21 mouse cellular contexts compared by ENCODE assay signal in the genomic region with DNA sequence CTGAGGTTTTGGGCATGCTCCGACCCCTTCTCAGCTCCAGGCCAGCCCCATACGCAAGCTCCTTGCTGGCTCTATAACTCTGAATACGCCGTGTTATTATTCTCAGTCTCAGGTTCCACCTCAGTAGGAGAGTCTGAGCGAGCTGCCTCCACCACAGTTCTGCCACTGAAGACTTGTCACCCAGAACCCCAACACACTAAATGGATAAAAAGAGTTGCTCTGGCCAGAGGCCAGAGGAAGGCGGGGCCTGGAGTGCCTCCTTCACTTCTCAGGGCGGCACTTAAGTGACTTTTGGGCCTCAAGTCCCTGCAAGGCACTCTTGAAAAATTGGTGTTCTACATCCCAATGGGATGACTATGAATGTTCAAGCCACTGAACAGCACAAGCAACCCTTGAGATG.
"Had no signal": no experiment of that assay in that cellular context is flagged by ENCODE, and none has a peak within 500 bp of the region (broad histone marks: within the 10 kb centered on the region; RNA-seq: fewer than 3 reads in every experiment).

No protein-coding gene starts in this region.

- H3K9me3 ChIP-seq: intestine, embryonic 15.5 days; kidney, embryonic 15.5 days; limb, embryonic 12.5 days; limb, embryonic 15.5 days; megakaryocyte, embryonic 14.5 days; neural tube, embryonic 12.5 days; neural tube, embryonic 15.5 days had no signal

- H3K9ac ChIP-seq: intestine, embryonic 15.5 days; kidney, embryonic 15.5 days; limb, embryonic 12.5 days; limb, embryonic 15.5 days; liver, embryonic 14.5 days; liver, postnatal 0 days; neural tube, embryonic 12.5 days; neural tube, embryonic 15.5 days had no signal

- ATAC-seq: intestine, embryonic 15.5 days; liver, postnatal 0 days had no signal

- H3K4me1 ChIP-seq: intestine, embryonic 15.5 days; kidney, embryonic 15.5 days; limb, embryonic 15.5 days; neural tube, embryonic 12.5 days; neural tube, embryonic 15.5 days had no signal

- H3K27ac ChIP-seq: intestine, embryonic 15.5 days; kidney, embryonic 15.5 days; limb, embryonic 12.5 days; limb, embryonic 15.5 days; liver, embryonic 14.5 days; neural tube, embryonic 12.5 days; neural tube, embryonic 15.5 days had no signal

- H3K27me3 ChIP-seq: intestine, embryonic 15.5 days; kidney, embryonic 15.5 days; limb, embryonic 12.5 days; limb, embryonic 15.5 days; megakaryocyte, embryonic 14.5 days; neural tube, embryonic 12.5 days; neural tube, embryonic 15.5 days had no signal

- H3K4me3 ChIP-seq: intestine, embryonic 15.5 days; kidney, embryonic 15.5 days; limb, embryonic 12.5 days; limb, embryonic 15.5 days; megakaryocyte, embryonic 14.5 days; neural tube, embryonic 12.5 days; neural tube, embryonic 15.5 days had no signal

- DNase-seq: kidney, adult 11 months; kidney, adult 8-10 months; kidney, postnatal 10 days; kidney, postnatal 36 days; left cerebral cortex, postnatal 4 days; liver, postnatal 0 days; midbrain, embryonic 14.5 days; right cerebral cortex, adult 18-20 months; right cerebral cortex, postnatal 14 days; right cerebral cortex, postnatal 4 days; thymus, postnatal 25 days had no signal

- H3K4me2 ChIP-seq: intestine, embryonic 15.5 days; kidney, embryonic 15.5 days; limb, embryonic 12.5 days; limb, embryonic 15.5 days; liver, embryonic 11.5 days; midbrain, embryonic 11.5 days; neural tube, embryonic 12.5 days; neural tube, embryonic 15.5 days had no signal

- H3K36me3 ChIP-seq: intestine, embryonic 15.5 days; kidney, embryonic 15.5 days; limb, embryonic 12.5 days; limb, embryonic 15.5 days; neural tube, embryonic 12.5 days; neural tube, embryonic 15.5 days had no signal
